Comparison of ENCODE assay signal across 14 mouse cellular contexts in genomic region chr11:96455699-96456326, GRCm38 (mm10). TPM values are rescaled to one million over a fixed set of nuclear protein-coding genes. Genes with fewer than 3 reads are reported as not detected.
DNase-seq lines count a peak whose midpoint lies in the region; ATAC-seq lines count a peak whose summit lies in the region.
"Had no signal": no experiment of that assay in that cellular context is flagged by ENCODE, and none has a peak within 500 bp of the region (broad histone marks: within the 10 kb centered on the region; RNA-seq: fewer than 3 reads in every experiment).

No protein-coding gene starts in this region.

- peak; percentile 71 for DNase-seq in induced T-regulatory cell, adult 2 months (ENCODE audit: low read depth)
- DNase-seq in cerebellum, postnatal 25 days = no peak
- no peak for DNase-seq in thymus, postnatal 14 days
- DNase-seq: cerebellum, adult 2 months; heart, postnatal 14 days; kidney, adult 2 months; lung, postnatal 4 days had no signal

- no peaks in the 10 kb centered on the region for H3K9me3 ChIP-seq in megakaryocyte, embryonic 14.5 days
- no peaks in the 10 kb centered on the region for H3K9me3 ChIP-seq in forebrain, embryonic 15.5 days
- no peaks in the 10 kb centered on the region for H3K9me3 ChIP-seq in neural tube, embryonic 12.5 days
- H3K9me3 ChIP-seq: limb, embryonic 10.5 days; liver, embryonic 15.5 days had no signal

- no peak for ATAC-seq in megakaryocyte, adult 5-6 weeks (ENCODE audit: poor library complexity, severe bottlenecking)
- no peak for ATAC-seq in forebrain, embryonic 15.5 days (replicated peaks)
- ATAC-seq in neural tube, embryonic 12.5 days (ENCODE audit: low FRiP score, low read depth) = no peak
- no peak for ATAC-seq in frontal cortex, adult (ENCODE audit: low TSS enrichment)

- peak overlapping the region; percentile 69 for H3K27ac ChIP-seq in forebrain, embryonic 15.5 days (replicated peaks)
- 0 out of 2 replicates have a peak overlapping the region, but pooled peaks have one; percentile 54 for H3K27ac ChIP-seq in neural tube, embryonic 12.5 days
- H3K27ac ChIP-seq: limb, embryonic 10.5 days; liver, embryonic 15.5 days had no signal

- WGBS in forebrain, embryonic 15.5 days = 85% methylated on average over 6 of the region's 6 CpGs
- 93% methylated on average over 6 of the region's 6 CpGs for WGBS in neural tube, embryonic 12.5 days

- peaks cover 93% of the 10 kb centered on the region for H3K27me3 ChIP-seq in megakaryocyte, embryonic 14.5 days (replicated peaks)
- H3K27me3 ChIP-seq in forebrain, embryonic 15.5 days = no peaks in the 10 kb centered on the region
- H3K27me3 ChIP-seq in neural tube, embryonic 12.5 days (replicated peaks) = no peaks in the 10 kb centered on the region

- no peak overlapping the region for H3K9ac ChIP-seq in forebrain, embryonic 15.5 days (replicated peaks)
- H3K9ac ChIP-seq in neural tube, embryonic 12.5 days = no peak overlapping the region
- H3K9ac ChIP-seq: liver, embryonic 15.5 days had no signal

- H3K4me1 ChIP-seq in megakaryocyte, embryonic 14.5 days = peaks cover 13% of the 10 kb centered on the region
- peaks cover 12% of the 10 kb centered on the region for H3K4me1 ChIP-seq in forebrain, embryonic 15.5 days
- H3K4me1 ChIP-seq in neural tube, embryonic 12.5 days = peaks cover 21% of the 10 kb centered on the region
- H3K4me1 ChIP-seq: liver, embryonic 15.5 days had no signal

- H3K4me3 ChIP-seq in megakaryocyte, embryonic 14.5 days (replicated peaks) = peak overlapping the region; percentile 73
- H3K4me3 ChIP-seq in forebrain, embryonic 15.5 days = no peak overlapping the region
- H3K4me3 ChIP-seq in neural tube, embryonic 12.5 days = no peak overlapping the region
- H3K4me3 ChIP-seq: limb, embryonic 10.5 days; liver, embryonic 15.5 days had no signal

- no peak overlapping the region for H3K4me2 ChIP-seq in forebrain, embryonic 15.5 days (replicated peaks)
- no peak overlapping the region for H3K4me2 ChIP-seq in neural tube, embryonic 12.5 days (replicated peaks)
- H3K4me2 ChIP-seq: liver, embryonic 15.5 days had no signal

- H3K36me3 ChIP-seq in megakaryocyte, embryonic 14.5 days (replicated peaks; ENCODE audit: low read length) = no peaks in the 10 kb centered on the region
- no peaks in the 10 kb centered on the region for H3K36me3 ChIP-seq in forebrain, embryonic 15.5 days
- no peaks in the 10 kb centered on the region for H3K36me3 ChIP-seq in neural tube, embryonic 12.5 days
- H3K36me3 ChIP-seq: limb, embryonic 10.5 days; liver, embryonic 15.5 days had no signal

RNA-seq across cellular contexts. Expression of gene Skap1, which starts 8.6 kb away (rescaled TPM):
- polyA plus RNA-seq in megakaryocyte, embryonic 14.5 days (2012; ENCODE audit: insufficient read depth, low replicate concordance) = not detected in 2 replicates
- total RNA-seq in megakaryocyte, adult 5-6 weeks (2015) = 5.2 and 8.5 TPM in 2 replicates
- total RNA-seq in megakaryocyte, adult 5-6 weeks (2017) = 3.8 and 5.0 TPM in 2 replicates
- 2.7 and 2.8 TPM in 2 replicates for polyA plus RNA-seq in forebrain, embryonic 15.5 days (2015; fragmentation: Nextera tagmentation; extraction: Ambion mirVana)
- 2.2 and 2.8 TPM in 2 replicates for polyA plus RNA-seq in neural tube, embryonic 12.5 days (2016; fragmentation: Nextera tagmentation; extraction: Ambion mirVana)
